Mouse (Mus musculus): ENCODE measurements around the gene Pole2.

DNA sequence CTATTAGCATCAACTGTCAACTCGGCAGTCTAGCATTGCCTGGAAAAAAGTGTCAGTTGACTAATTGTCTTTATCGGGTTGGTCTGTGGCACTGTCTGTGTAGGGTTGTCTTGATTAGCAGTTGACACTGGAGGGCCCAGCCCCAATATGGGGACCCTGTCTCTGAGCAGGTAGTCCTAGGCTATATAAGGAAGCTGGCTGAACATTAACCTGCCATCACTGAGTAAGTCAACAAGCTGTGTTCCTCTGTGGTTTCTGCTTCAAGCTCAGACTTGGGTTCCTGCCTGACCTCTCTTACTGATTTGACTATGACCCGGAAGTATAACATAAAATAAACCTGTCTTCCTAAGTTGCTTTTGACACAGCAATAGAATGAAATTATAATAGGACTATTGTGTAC, 52.0 kb downstream of the Pole2 start:
- TF ChIP-seq GATA1 (IDR thresholded peaks at IDR 0.05; ENCODE audit: low read length) (no peak), TAL1 (IDR thresholded peaks at IDR 0.05; ENCODE audit: low read length) (no peak)

Data from erythroblast, embryonic 14.5 days (primary cell).